Mouse (Mus musculus) ES-Bruce4 (cell line): Measurements from ENCODE around the gene Cfdp1. TPM values are rescaled to one million over a fixed set of nuclear protein-coding genes. Genes with fewer than 3 reads are reported as not detected.

Experiments used
- H3K27ac ChIP-seq: 2 replicates; pipeline ENCODE4 v1.5.1; 2012; ENCODE audit warnings: low read length, inconsistent platforms; ENCODE audit not compliant: insufficient read depth
- H3K27me3 ChIP-seq: 2 replicates; pipeline ENCODE4 v1.6.1; 2012; ENCODE audit warnings: mild to moderate bottlenecking, low read length, inconsistent platforms; ENCODE audit not compliant: control insufficient read depth, poor library complexity, insufficient read depth, severe bottlenecking
- H3K36me3 ChIP-seq: 2 replicates; pipeline ENCODE4 v1.6.1; 2012; ENCODE audit warnings: inconsistent platforms, mild to moderate bottlenecking, low read length, moderate library complexity; ENCODE audit not compliant: control insufficient read depth, poor library complexity, insufficient read depth, severe bottlenecking
- H3K4me1 ChIP-seq: one replicate; pipeline ENCODE4 v1.8.1; 2011; ENCODE audit warnings: low read length; ENCODE audit not compliant: control insufficient read depth, insufficient read depth
- H3K4me3 ChIP-seq: 2 replicates; pipeline ENCODE4 v1.5.1; 2011; ENCODE audit warnings: low read depth, mild to moderate bottlenecking, low read length
- H3K9ac ChIP-seq: 2 replicates; pipeline ENCODE4 v1.6.1; 2012; ENCODE audit warnings: low read depth, mild to moderate bottlenecking, inconsistent platforms; ENCODE audit not compliant: poor library complexity, severe bottlenecking
- H3K9me3 ChIP-seq: replicated peaks from 2 replicates; pipeline ENCODE4 v1.6.1; 2012; ENCODE audit warnings: mild to moderate bottlenecking, low read length, inconsistent platforms; ENCODE audit not compliant: control insufficient read depth, poor library complexity, insufficient read depth, severe bottlenecking
- CTCF ChIP-seq: IDR thresholded peaks from one replicate; pipeline ENCODE4 v1.8.1; 2011; ENCODE audit warnings: low read depth, low read length
- EP300 ChIP-seq: IDR thresholded peaks from 2 replicates; pipeline ENCODE4 v1.6.1; 2011; ENCODE audit warnings: low read depth, low read length; ENCODE audit not compliant: insufficient read depth
- POLR2A ChIP-seq: IDR thresholded peaks from one replicate; pipeline ENCODE4 v1.8.1; 2011; ENCODE audit warnings: low read length; ENCODE audit not compliant: insufficient read depth
- polyA plus RNA-seq: library from polyadenylated mRNA; stranded (reverse); fragments of >200 nt; gene quantifications from 2 replicates; pipeline ENCODE4 v1.2.4, GENCODE M21; 2011; ENCODE audit warnings: low read depth; ENCODE audit not compliant: missing spikeins, insufficient read depth, insufficient read length

Cfdp1 gene
- polyA plus RNA-seq, 1 experiment, result 265 TPM

DNA sequence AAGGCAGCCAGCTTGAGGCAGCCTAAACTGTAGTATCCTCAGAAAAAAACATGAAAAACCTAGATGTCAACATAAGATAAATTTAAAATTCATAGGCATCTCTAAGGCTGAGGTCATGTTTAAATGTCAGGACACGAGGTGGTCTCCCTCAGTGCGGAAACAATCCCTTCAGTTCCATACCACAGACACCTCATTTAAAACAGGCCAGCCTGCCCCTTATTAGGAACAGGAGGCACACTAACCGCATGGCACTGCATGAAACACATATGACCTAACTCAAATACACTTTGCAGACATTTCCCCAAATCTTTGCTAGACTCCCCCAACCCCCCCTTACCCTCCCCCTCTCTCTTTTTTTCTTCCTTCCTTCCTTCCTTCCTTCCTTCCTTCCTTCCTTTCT is 65.6 kb downstream of the Cfdp1 start:
- Histone ChIP-seq H3K9me3 (no peaks in the 10 kb centered on the region), H3K36me3 (0 out of 2 replicates have a peak, but pooled peaks cover 5% of the 10 kb centered on the region), H3K27ac (peak overlapping the region; percentile 96), H3K4me1 (peaks cover 16% of the 10 kb centered on the region), H3K27me3 (no peaks in the 10 kb centered on the region), H3K9ac (peak overlapping the region; percentile 19), H3K4me3 (no peak overlapping the region)
- TF ChIP-seq POLR2A, result no peak
- no peak for TF ChIP-seq EP300
- TF ChIP-seq CTCF, result no peak

DNA sequence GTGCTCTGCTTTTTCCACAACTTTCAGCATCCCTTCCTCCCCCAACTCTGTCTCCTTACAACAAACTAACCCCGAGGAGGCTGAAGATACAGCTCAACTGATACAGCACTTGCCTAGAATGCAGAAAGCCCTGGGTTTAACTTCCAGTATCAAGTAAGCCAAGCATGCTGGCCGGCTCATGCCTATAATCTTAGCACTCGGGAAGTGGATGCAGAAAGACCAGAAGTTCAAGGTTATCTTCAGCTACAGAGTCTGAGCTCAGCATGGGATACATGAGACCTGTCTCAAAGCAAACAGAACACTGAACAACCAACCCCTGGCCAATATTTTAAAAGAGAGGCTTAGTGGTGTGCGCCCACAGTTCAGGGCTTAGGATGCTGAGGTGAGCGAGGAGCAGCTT is 66.0 kb downstream of the Cfdp1 start:
- Histone ChIP-seq H3K9ac (peak overlapping the region; percentile 19), H3K36me3 (0 out of 2 replicates have a peak, but pooled peaks cover 5% of the 10 kb centered on the region), H3K27me3 (no peaks in the 10 kb centered on the region), H3K4me1 (peaks cover 16% of the 10 kb centered on the region), H3K9me3 (no peaks in the 10 kb centered on the region), H3K4me3 (no peak overlapping the region), H3K27ac (peak overlapping the region; percentile 96)
- no peak for TF ChIP-seq POLR2A
- no peak for TF ChIP-seq EP300
- TF ChIP-seq CTCF, result no peak

DNA sequence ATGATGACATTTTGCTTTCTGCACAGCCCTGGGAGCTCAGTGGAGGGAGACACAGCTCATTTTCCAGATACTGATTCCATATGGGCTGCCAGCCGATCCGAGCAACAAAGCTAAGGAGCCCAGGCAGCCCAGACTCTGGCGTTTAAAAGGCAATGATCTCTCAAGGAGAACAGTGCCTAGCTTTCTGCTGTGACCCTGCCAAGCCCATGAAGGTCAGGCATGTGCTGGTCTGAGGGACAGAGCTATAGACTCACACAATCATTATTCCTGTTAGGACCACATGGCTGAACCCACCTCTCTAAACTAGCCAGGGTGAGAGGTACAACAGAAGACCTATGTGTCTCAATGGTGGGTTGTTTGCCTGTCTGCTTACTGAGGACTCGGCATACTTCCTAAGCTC is 66.4 kb downstream of the Cfdp1 start:
- Histone ChIP-seq H3K36me3 (0 out of 2 replicates have a peak, but pooled peaks cover 5% of the 10 kb centered on the region), H3K4me1 (peaks cover 17% of the 10 kb centered on the region), H3K4me3 (no peak overlapping the region), H3K9me3 (no peaks in the 10 kb centered on the region), H3K27me3 (no peaks in the 10 kb centered on the region), H3K9ac (peak overlapping the region; percentile 19), H3K27ac (peak overlapping the region; percentile 96)
- TF ChIP-seq CTCF (no peak), EP300 (no peak), POLR2A (no peak)

DNA sequence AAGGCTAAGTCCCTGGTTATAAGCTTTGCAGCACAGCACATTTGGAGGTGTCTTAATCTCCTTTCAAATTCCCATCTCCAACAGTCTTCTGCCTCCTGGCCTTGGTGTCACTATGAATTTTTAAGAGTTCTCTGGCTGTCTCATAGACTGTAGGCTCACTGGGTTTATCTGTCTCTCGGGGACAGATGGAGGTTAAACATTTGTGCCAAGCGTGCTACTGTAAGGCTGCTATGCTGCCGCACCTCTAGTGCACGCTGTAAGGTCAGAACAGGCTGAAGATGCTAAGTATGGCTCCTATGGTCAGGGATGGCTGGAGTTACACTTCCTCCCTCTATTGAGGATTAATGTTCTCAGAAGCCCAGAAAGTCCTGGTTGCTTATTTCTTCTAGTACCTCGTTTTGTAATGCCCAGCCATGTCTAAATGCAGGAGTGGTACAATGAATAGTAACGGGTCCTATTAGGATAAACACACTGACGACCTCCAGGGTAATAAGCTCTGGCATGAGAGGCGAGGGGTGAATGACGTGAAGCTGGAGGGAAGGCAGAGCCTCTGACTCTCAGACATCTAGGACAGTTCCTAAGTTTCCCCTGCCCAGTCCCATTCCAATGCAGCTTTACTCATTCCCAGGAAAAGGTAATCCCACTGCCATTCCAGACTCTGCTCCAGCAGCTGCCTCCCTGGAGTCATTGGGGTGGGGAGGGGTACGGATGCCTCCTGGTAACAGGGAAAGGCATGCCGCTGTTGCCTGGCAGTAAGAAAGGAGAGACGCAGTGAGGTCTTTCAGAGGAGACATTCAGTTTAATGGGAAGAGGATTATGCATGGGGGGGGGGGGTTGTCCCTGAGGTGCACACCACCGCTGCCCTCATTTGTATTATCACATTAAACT is 67.1 kb downstream of the Cfdp1 start:
- Histone ChIP-seq H3K9me3 (no peaks in the 10 kb centered on the region), H3K27me3 (no peaks in the 10 kb centered on the region), H3K4me3 (no peak overlapping the region), H3K27ac (peak overlapping the region; percentile 96), H3K9ac (peak overlapping the region; percentile 19), H3K4me1 (peaks cover 19% of the 10 kb centered on the region), H3K36me3 (0 out of 2 replicates have a peak, but pooled peaks cover 5% of the 10 kb centered on the region)
- TF ChIP-seq EP300 (peak; percentile 69), POLR2A (no peak)

DNA sequence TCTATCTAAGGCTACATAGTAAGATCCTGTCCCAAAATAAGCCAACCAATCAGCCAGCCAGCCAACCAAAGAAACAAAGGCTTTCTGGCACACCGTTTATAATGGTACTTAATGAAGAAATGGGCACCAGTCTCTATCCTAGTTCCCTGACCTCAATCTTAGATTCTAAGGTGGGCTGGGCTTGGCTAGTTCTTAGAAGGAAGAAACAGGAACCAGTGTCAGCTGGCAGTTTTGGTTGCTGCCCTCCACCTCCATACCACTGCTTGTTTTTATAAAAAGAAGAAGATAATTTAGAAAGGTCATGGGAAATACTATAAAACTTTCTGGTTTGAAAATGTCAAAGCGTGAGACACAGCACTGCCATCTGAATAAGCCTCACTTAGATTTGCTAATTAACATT is 68.0 kb downstream of the Cfdp1 start:
- no peaks in the 10 kb centered on the region for H3K9me3 ChIP-seq

DNA sequence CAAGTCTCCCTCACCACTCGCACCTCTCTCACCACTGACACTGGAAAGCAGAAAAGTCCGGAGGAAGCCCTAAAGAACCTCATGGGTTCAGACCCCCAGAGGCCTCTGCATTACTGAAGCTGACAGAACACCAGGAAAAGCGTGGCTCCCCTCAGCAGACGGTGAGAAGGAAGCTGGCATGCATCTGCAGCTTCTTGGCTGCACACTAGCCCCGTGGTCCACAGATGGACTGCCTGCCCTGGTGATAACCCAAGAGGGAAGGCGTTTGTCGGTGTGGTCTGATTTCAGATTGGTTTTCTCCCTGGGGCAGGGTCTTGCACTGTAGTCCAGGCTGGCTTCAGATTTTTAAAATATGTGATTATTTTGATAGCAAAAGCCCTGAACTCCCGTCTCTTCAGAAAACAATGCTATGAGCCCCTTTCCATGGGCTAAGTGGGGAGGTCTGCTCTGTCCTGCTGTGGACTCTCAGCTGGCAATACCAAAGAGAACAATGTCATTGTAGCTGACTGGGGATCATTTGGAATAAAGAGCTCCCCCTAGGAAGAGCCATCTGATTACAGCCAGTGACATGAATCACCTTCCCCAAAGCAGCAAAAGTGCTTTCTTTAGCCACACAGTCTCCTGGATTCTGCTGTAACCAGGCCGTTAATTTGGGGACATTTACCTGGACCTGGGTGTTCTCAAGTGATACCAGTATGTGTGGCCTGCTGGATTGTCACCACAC is 71.3 kb downstream of the Cfdp1 start:
- H3K4me1 ChIP-seq, result peaks cover 7% of the 10 kb centered on the region
- H3K36me3 ChIP-seq, result peaks cover 17% of the 10 kb centered on the region
- no peak overlapping the region for H3K9ac ChIP-seq
- no peak for TF ChIP-seq POLR2A
- TF ChIP-seq EP300, result no peak
- no peak for TF ChIP-seq CTCF
- no peaks in the 10 kb centered on the region for H3K27me3 ChIP-seq
- no peaks in the 10 kb centered on the region for H3K9me3 ChIP-seq
- no peak overlapping the region for H3K27ac ChIP-seq
- H3K4me3 ChIP-seq, result no peak overlapping the region

More for the DNA sequence above, 68.0 kb downstream of the Cfdp1 start:
- Histone ChIP-seq H3K36me3 (0 out of 2 replicates have a peak, but pooled peaks cover 5% of the 10 kb centered on the region), H3K4me3 (no peak overlapping the region), H3K27ac (no peak overlapping the region), H3K4me1 (peaks cover 17% of the 10 kb centered on the region), H3K9ac (no peak overlapping the region), H3K27me3 (no peaks in the 10 kb centered on the region)
- no peak for TF ChIP-seq POLR2A
- TF ChIP-seq EP300, result no peak
- no peak for TF ChIP-seq CTCF
